Comparison of ENCODE assay signal across 8 mouse cellular contexts in genomic region chr5:108313065-108313860, GRCm38 (mm10). TPM values are rescaled to one million over a fixed set of nuclear protein-coding genes. Genes with fewer than 3 reads are reported as not detected.
DNase-seq lines count a peak whose midpoint lies in the region; ATAC-seq and TF ChIP-seq lines count a peak whose summit lies in the region.

No protein-coding gene starts in this region.

- intact Hi-C loops in gastrocnemius, adult 2 months (cut with DNase I) = loop anchor here (2.0 kb wide), 1 partner anchor 44 kb away; the partner anchor contains the start of gene Dr1

- H3K36me3 ChIP-seq in E14TG2a.4 (ENCODE audit: insufficient read depth, low read length) = peaks cover 13% of the 10 kb centered on the region
- H3K36me3 ChIP-seq in forebrain, embryonic 16.5 days (ENCODE audit: control insufficient read depth, insufficient read depth) = no peaks in the 10 kb centered on the region
- H3K36me3 ChIP-seq in liver, embryonic 14.5 days (replicated peaks; ENCODE audit: control insufficient read depth, insufficient read depth, low read depth) = no peaks in the 10 kb centered on the region; the same call in 1 of the 2 replicates

- WGBS in forebrain, embryonic 16.5 days = 6% methylated on average over 16 of the region's 16 CpGs
- WGBS in liver, embryonic 14.5 days (ENCODE audit: insufficient replicate concordance) = 3% methylated on average over 16 of the region's 16 CpGs

- peak overlapping the region; percentile 69 for H3K4me2 ChIP-seq in forebrain, embryonic 16.5 days (ENCODE audit: low read length)
- H3K4me2 ChIP-seq in liver, embryonic 14.5 days (ENCODE audit: low read depth) = peak overlapping the region; percentile 76

- no peak for TF ChIP-seq CTCF in gastrocnemius, adult 2 months (IDR thresholded peaks at IDR 0.05)
- no peak for TF ChIP-seq CTCF in E14TG2a.4 (conservative IDR thresholded peaks at IDR 0.05; ENCODE audit: low read length)
- TF ChIP-seq CTCF in liver, embryonic 14.5 days (IDR thresholded peaks at IDR 0.05; ENCODE audit: low read depth) = no peak

- TF ChIP-seq EP300 in liver, embryonic 14.5 days (IDR thresholded peaks at IDR 0.05; ENCODE audit: low read depth) = no peak

- DNase-seq in gastrocnemius, adult 2 months = no peak
- no peak for DNase-seq in gastrocnemius, postnatal 4 days (ENCODE audit: low spot score in 2 of 2)
- DNase-seq in liver, embryonic 14.5 days (ENCODE audit: low read depth in 3 of 3, low spot score in 3 of 3) = no peak
- DNase-seq in adrenal gland, adult 8-10 months = no peak
- no peak for DNase-seq in layer of hippocampus, postnatal 36 days
- DNase-seq in spleen, adult 12 weeks (ENCODE audit: low spot score) = no peak

- peaks cover 17% of the 10 kb centered on the region for H3K4me1 ChIP-seq in E14TG2a.4 (replicated peaks; ENCODE audit: low read depth, low read length)
- peaks cover 7% of the 10 kb centered on the region for H3K4me1 ChIP-seq in forebrain, embryonic 16.5 days (replicated peaks; ENCODE audit: control insufficient read depth, insufficient read depth, low read length)
- H3K4me1 ChIP-seq in liver, embryonic 14.5 days (replicated peaks; ENCODE audit: control insufficient read depth in 2 of 2, insufficient read depth in 2 of 2, low read length in 1 of 2) = peaks cover 4 to 6% of the 10 kb centered on the region in 2 experiments; a peak in 3 of 4 replicates

- H3K9ac ChIP-seq in forebrain, embryonic 16.5 days (replicated peaks; ENCODE audit: low read depth, low read length) = peak overlapping the region; percentile 87
- H3K9ac ChIP-seq in liver, embryonic 14.5 days (replicated peaks) = peak overlapping the region; percentile 86

- H3K4me3 ChIP-seq in gastrocnemius, adult 2 months = peak overlapping the region; percentile 90
- H3K4me3 ChIP-seq in E14TG2a.4 (replicated peaks; ENCODE audit: low read length) = peak overlapping the region; percentile 98
- peak overlapping the region; percentile 89 for H3K4me3 ChIP-seq in forebrain, embryonic 16.5 days (replicated peaks; ENCODE audit: low read length)
- peak overlapping the region; percentile 70 to 92 for H3K4me3 ChIP-seq in liver, embryonic 14.5 days (ENCODE audit: insufficient read depth in 1 of 2, low read depth in 2 of 2, low read length in 2 of 2)

- H3K27me3 ChIP-seq in E14TG2a.4 (ENCODE audit: insufficient read depth, low read length) = no peaks in the 10 kb centered on the region
- 0 out of 2 replicates have a peak, but pooled peaks cover 2% of the 10 kb centered on the region for H3K27me3 ChIP-seq in forebrain, embryonic 16.5 days (replicated peaks; ENCODE audit: control insufficient read depth, insufficient read depth, low read length)
- H3K27me3 ChIP-seq in liver, embryonic 14.5 days (ENCODE audit: control insufficient read depth, insufficient read depth, low read length) = no peaks in the 10 kb centered on the region

- ATAC-seq in forebrain, embryonic 16.5 days = no peak
- ATAC-seq in liver, embryonic 14.5 days (ENCODE audit: insufficient read depth) = peak; percentile 65

- peak overlapping the region; percentile 94 for H3K27ac ChIP-seq in gastrocnemius, adult 2 months
- no peak overlapping the region for H3K27ac ChIP-seq in forebrain, embryonic 16.5 days (ENCODE audit: low read length)
- H3K27ac ChIP-seq in liver, embryonic 14.5 days = peak overlapping the region; percentile 41

- no peaks in the 10 kb centered on the region for H3K9me3 ChIP-seq in E14TG2a.4 (ENCODE audit: low read length)
- H3K9me3 ChIP-seq in forebrain, embryonic 16.5 days (ENCODE audit: control insufficient read depth, low read length) = no peaks in the 10 kb centered on the region
- H3K9me3 ChIP-seq in liver, embryonic 14.5 days (ENCODE audit: control insufficient read depth, low read length) = no peaks in the 10 kb centered on the region

RNA-seq across cellular contexts. Expression of gene Pigg, which starts 0.9 kb away (rescaled TPM):
- 1 to 10 TPM; 3.4 to 5.0 TPM for total RNA-seq in gastrocnemius, adult 2 months (2021)
- total RNA-seq in gastrocnemius, postnatal 4 days (2021) = 1 to 10 TPM; 4.7 to 5.6 TPM
- 6.8 and 7.5 TPM in 2 replicates for polyA plus RNA-seq in forebrain, embryonic 16.5 days (2015; fragmentation: Nextera tagmentation; extraction: Ambion mirVana)
- 2.3 and 2.6 TPM in 2 replicates for polyA plus RNA-seq in liver, embryonic 14.5 days (2012; rRNA removed)
- 1.1 and 1.2 TPM in 2 replicates for polyA plus RNA-seq in liver, embryonic 14.5 days (2014; fragmentation: Nextera tagmentation; extraction: Ambion mirVana)
- 10 to 100 TPM; 13.5 to 18.2 (median 15.5) TPM for total RNA-seq in adrenal gland, adult 8-10 months (2022)
- 10 to 100 TPM; 12.3 to 14.2 TPM for total RNA-seq in layer of hippocampus, postnatal 36 days (2021)

RNA-seq across cellular contexts. Expression of gene Dr1, which starts 44.6 kb away (rescaled TPM):
- 10 to 100 TPM; 15.3 to 18.2 TPM for total RNA-seq in gastrocnemius, adult 2 months (2021)
- total RNA-seq in gastrocnemius, postnatal 4 days (2021) = 10 to 100 TPM; 26.8 to 28.6 TPM
- 44.3 and 52.8 TPM in 2 replicates for polyA plus RNA-seq in forebrain, embryonic 16.5 days (2015; fragmentation: Nextera tagmentation; extraction: Ambion mirVana)
- 13.6 and 17.3 TPM in 2 replicates for polyA plus RNA-seq in liver, embryonic 14.5 days (2012; rRNA removed)
- polyA plus RNA-seq in liver, embryonic 14.5 days (2014; fragmentation: Nextera tagmentation; extraction: Ambion mirVana) = 25.3 and 28.1 TPM in 2 replicates
- total RNA-seq in adrenal gland, adult 8-10 months (2022) = 10 to 100 TPM; 30.6 to 33.8 (median 32.7) TPM
- 10 to 100 TPM; 45.2 to 47.5 TPM for total RNA-seq in layer of hippocampus, postnatal 36 days (2021)

RNA-seq across cellular contexts. Expression of gene Gm42517, which starts 54.5 kb away (rescaled TPM):
- under 1 TPM; 0.13 to 0.28 TPM for total RNA-seq in gastrocnemius, adult 2 months (2021)
- under 1 TPM; 0.15 to 0.18 TPM for total RNA-seq in gastrocnemius, postnatal 4 days (2021)
- polyA plus RNA-seq in forebrain, embryonic 16.5 days (2015; fragmentation: Nextera tagmentation; extraction: Ambion mirVana) = 1.2 and 1.4 TPM in 2 replicates
- polyA plus RNA-seq in liver, embryonic 14.5 days (2012; rRNA removed) = 0.19 and 0.20 TPM in 2 replicates
- polyA plus RNA-seq in liver, embryonic 14.5 days (2014; fragmentation: Nextera tagmentation; extraction: Ambion mirVana) = 0.10 TPM in 1 of 2 replicates, not detected in the other
- total RNA-seq in adrenal gland, adult 8-10 months (2022) = 1 to 10 TPM; 2.5 to 4.6 (median 3.9) TPM
- 10 to 100 TPM; 56.8 to 57.5 TPM for total RNA-seq in layer of hippocampus, postnatal 36 days (2021)

Comparison
In these comparisons a context has a peak if more than half of its experiments do, and no peak if none do; other contexts are left out.
1. RNA of gene Gm42517, which starts 54.5 kb away (total RNA-seq): 56.8 to 57.5 TPM in layer of hippocampus, postnatal 36 days; 2.5 to 4.6 TPM in adrenal gland, adult 8-10 months, 0.13 to 0.28 TPM in gastrocnemius, adult 2 months and 0.15 to 0.18 TPM in gastrocnemius, postnatal 4 days; every median in the first group is over 10 times any median in the second.
2. Peak in every context shown above with its lines, with median percentiles within 50 percentile points of each other: H3K4me3 ChIP-seq.